Mouse (Mus musculus) ES-Bruce4 (cell line): ENCODE results near the gene Col4a1.

Source experiments
- CTCF ChIP-seq: IDR thresholded peaks from one replicate; pipeline ENCODE4 v1.8.1; 2011; ENCODE audit warnings: low read depth, low read length
- EP300 ChIP-seq: IDR thresholded peaks from 2 replicates; pipeline ENCODE4 v1.6.1; 2011; ENCODE audit warnings: low read depth, low read length; ENCODE audit not compliant: insufficient read depth
- POLR2A ChIP-seq: IDR thresholded peaks from one replicate; pipeline ENCODE4 v1.8.1; 2011; ENCODE audit warnings: low read length; ENCODE audit not compliant: insufficient read depth

GRCm38 (mm10) chr8:11167955-11168354 is 144.7 kb downstream of the Col4a1 start:
- TF ChIP-seq POLR2A: no peak
- TF ChIP-seq CTCF: no peak
- no peak for TF ChIP-seq EP300
